Mouse (Mus musculus) midbrain, embryonic 10.5 days (tissue): ENCODE results near the gene Speer4f1. TPM values are rescaled to one million over a fixed set of nuclear protein-coding genes. Genes with fewer than 3 reads are reported as not detected.

Experiments
- DNase-seq: peaks from one replicate; pipeline ENCODE4 v3.0.0-alpha.2; 2017; ENCODE audit warnings: low spot score
- H3K27ac ChIP-seq: fragments of 300-500 bp; sonication (generic); replicated peaks from 2 replicates; pipeline ENCODE4 v1.5.1; 2016; ENCODE audit warnings: mild to moderate bottlenecking
- H3K27me3 ChIP-seq: fragments of 300-500 bp; sonication (generic); 2 replicates; pipeline ENCODE4 v1.6.1; 2016; ENCODE audit warnings: low read depth, mild to moderate bottlenecking; ENCODE audit not compliant: poor library complexity, severe bottlenecking
- H3K36me3 ChIP-seq: fragments of 300-500 bp; sonication (generic); 2 replicates; pipeline ENCODE4 v1.6.1; 2016; ENCODE audit warnings: mild to moderate bottlenecking, moderate library complexity
- H3K4me1 ChIP-seq: fragments of 300-500 bp; sonication (generic); 2 replicates; pipeline ENCODE4 v1.6.1; 2016
- H3K4me3 ChIP-seq: fragments of 300-500 bp; sonication (generic); 2 replicates; pipeline ENCODE4 v1.5.1; 2016; ENCODE audit warnings: mild to moderate bottlenecking, moderate library complexity
- H3K9me3 ChIP-seq: fragments of 300-500 bp; sonication (generic); replicated peaks from 2 replicates; pipeline ENCODE4 v1.6.1; 2016; ENCODE audit warnings: mild to moderate bottlenecking
- WGBS: fragments of 180-500 bp; shearing (Covaris S2); methylation state at CpG from one replicate; pipeline ENCODE4 v1.1.7; 2016; 5-methylcytosine and 5-hydroxymethylcytosine counted together
- polyA plus RNA-seq: library from polyadenylated mRNA; unstranded; fragments of >200 nt; fragmentation: Nextera tagmentation; extraction: Ambion mirVana; gene quantifications from 2 replicates; pipeline ENCODE4 v1.2.1, GENCODE M21; 2016

The Speer4f1 gene
- polyA plus RNA-seq, 1 experiment from 2014 or later = not detected

DNA sequence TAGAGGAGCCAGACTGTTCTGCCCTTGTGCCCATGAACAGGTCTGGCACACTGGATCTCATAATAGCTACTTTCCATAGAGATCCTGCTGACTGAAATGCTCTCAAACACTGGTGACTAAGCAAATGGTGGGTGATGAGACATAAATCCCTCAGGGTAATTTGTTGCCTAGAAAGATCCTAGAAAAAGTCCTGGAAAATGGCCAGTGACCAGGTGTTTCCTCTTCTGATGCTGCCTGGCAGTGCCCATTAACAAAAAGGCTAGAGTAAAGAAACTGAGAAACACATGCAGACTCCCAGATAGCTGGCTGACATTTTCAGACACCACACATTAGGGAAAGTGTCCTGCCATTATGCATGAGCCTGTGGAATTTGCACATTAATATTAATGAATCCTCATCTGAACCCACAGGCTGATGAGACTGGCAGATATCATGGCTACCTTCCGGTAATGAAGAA, 24.0 kb downstream of the Speer4f1 start:
- H3K27ac ChIP-seq = no peak overlapping the region
- no peaks in the 10 kb centered on the region for H3K27me3 ChIP-seq
- DNase-seq = no peak
- H3K36me3 ChIP-seq = no peaks in the 10 kb centered on the region
- no peak overlapping the region for H3K4me3 ChIP-seq
- 89% methylated on average over 1 of the region's 1 CpGs for WGBS
- H3K4me1 ChIP-seq = no peaks in the 10 kb centered on the region
- H3K9me3 ChIP-seq = no peaks in the 10 kb centered on the region

- no peak for DNase-seq
These were observed 25.0 kb downstream of the Speer4f1 start for GRCm38 (mm10) chr5:17500866-17501265.

GRCm38 (mm10) chr5:17505540-17505939, 29.6 kb downstream of the Speer4f1 start:
- Histone ChIP-seq H3K9me3 (no peaks in the 10 kb centered on the region), H3K4me3 (no peak overlapping the region), H3K36me3 (no peaks in the 10 kb centered on the region), H3K4me1 (no peaks in the 10 kb centered on the region), H3K27ac (no peak overlapping the region), H3K27me3 (no peaks in the 10 kb centered on the region)
- DNase-seq = no peak

More at GRCm38 (mm10) chr5:17500866-17501265, 25.0 kb downstream of the Speer4f1 start:
- Histone ChIP-seq H3K9me3 (no peaks in the 10 kb centered on the region), H3K4me3 (no peak overlapping the region), H3K4me1 (no peaks in the 10 kb centered on the region), H3K27ac (no peak overlapping the region), H3K27me3 (no peaks in the 10 kb centered on the region), H3K36me3 (no peaks in the 10 kb centered on the region)
- WGBS = 80% methylated on average over 1 of the region's 1 CpGs

- H3K36me3 ChIP-seq = no peaks in the 10 kb centered on the region
- H3K9me3 ChIP-seq = no peaks in the 10 kb centered on the region
- no peaks in the 10 kb centered on the region for H3K27me3 ChIP-seq
- 81% methylated on average over 3 of the region's 3 CpGs for WGBS
- H3K4me3 ChIP-seq = no peak overlapping the region
- no peak for DNase-seq
- no peak overlapping the region for H3K27ac ChIP-seq
- H3K4me1 ChIP-seq = no peaks in the 10 kb centered on the region
These were observed 32.1 kb downstream of the Speer4f1 start for GRCm38 (mm10) chr5:17508038-17508437.

Other genes starting within 250 kb of the Speer4f1 start
- not detected in 2 replicates for gene Speer4f2, start 102.9 kb upstream of the Speer4f1 start, polyA plus RNA-seq
- gene Sema3c, start 98.2 kb downstream of the Speer4f1 start, polyA plus RNA-seq = 10.7 and 16.1 TPM in 2 replicates